Mouse (Mus musculus) heart, postnatal 10 days (tissue): ENCODE measurements around the gene Arhgdia. TPM values are rescaled to one million over a fixed set of nuclear protein-coding genes. Genes with fewer than 3 reads are reported as not detected.

ENCODE experiments used
- DNase-seq, 2 experiments: peaks; one replicate each; pipeline ENCODE4 v3.0.0; 2021
- intact Hi-C: fragments of 180-260 bp; cut with DNase I; formaldehyde crosslinking; loops from one replicate; pipeline ENCODE4 v1.15.1; 2025
- total RNA-seq, 2 experiments: library from RNA; stranded (reverse); gene quantifications; 2 replicates each; pipeline ENCODE4 v1.2.3; 2021

Arhgdia gene
- total RNA-seq, result 100 to 1,000 TPM; 236 to 257 TPM

- intact Hi-C loops, result loop anchor here (2.0 kb wide), 2 partner anchors 17 to 31 kb away; partner anchors contain the start of genes Alyref and Anapc11
- DNase-seq, result peak; percentile 93
These were observed at the start of gene Arhgdia for GRCm38 (mm10) chr11:120581490-120582267. Arhgdia (minus strand) TSS chr11:120581624.

DNA sequence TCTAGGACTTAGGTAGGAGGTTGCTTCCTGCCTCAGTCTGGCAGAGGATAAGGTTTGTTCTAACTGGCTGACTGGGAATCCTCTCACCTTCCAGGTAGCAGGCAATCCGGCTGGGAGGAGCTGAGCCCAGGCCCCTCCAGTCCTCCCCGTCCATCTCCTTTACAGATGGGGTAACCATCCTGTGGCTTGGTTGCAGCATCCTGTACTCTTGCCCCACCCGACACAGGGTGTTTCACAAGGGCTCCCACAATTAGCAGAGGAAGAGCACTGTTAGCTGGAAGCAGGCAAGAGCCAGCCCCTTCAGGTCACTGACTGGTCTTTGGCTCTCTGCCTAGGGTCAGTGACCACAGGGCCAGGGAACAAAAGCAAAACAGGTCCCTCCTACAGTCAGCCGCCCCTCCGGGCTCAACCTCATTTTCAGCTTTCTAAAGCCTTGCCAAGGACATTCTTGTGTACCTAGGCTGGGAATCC lies 49.0 kb upstream of the Arhgdia start:
- peak in 1 of 2 experiments; percentile 56 for DNase-seq

DNA sequence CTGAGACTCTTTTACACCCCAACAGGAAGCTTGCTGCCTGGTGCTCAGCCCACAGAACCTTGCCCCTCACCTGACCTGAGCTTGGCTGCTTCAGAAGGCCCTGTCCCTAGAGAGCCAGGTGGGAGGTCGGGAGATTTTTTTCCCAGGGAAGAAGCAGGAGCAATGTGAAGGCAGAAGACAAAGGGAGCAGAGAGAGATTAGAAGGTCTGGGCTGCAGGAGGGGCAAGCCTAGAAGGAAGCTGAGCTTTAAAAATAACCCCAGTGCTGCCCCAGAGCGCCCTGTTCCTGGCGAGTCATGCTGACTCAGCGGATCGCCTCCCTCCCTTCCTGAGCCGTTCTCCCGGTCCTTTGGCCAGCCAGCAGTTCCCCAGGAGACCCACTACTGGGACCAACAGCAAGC lies 48.5 kb upstream of the Arhgdia start:
- DNase-seq, result peak; percentile 68 to 73
- intact Hi-C loops, result no loop called here

More for the DNA sequence above, 49.0 kb upstream of the Arhgdia start:
- intact Hi-C loops, result no loop called here

- peak in 1 of 2 experiments; percentile 44 for DNase-seq
- intact Hi-C loops, result no loop called here
These were observed 47.9 kb upstream of the Arhgdia start for GRCm38 (mm10) chr11:120629341-120629730.

- intact Hi-C loops, result no loop called here
- DNase-seq, result no peak
These were observed 47.3 kb upstream of the Arhgdia start for GRCm38 (mm10) chr11:120628601-120629340.

DNA sequence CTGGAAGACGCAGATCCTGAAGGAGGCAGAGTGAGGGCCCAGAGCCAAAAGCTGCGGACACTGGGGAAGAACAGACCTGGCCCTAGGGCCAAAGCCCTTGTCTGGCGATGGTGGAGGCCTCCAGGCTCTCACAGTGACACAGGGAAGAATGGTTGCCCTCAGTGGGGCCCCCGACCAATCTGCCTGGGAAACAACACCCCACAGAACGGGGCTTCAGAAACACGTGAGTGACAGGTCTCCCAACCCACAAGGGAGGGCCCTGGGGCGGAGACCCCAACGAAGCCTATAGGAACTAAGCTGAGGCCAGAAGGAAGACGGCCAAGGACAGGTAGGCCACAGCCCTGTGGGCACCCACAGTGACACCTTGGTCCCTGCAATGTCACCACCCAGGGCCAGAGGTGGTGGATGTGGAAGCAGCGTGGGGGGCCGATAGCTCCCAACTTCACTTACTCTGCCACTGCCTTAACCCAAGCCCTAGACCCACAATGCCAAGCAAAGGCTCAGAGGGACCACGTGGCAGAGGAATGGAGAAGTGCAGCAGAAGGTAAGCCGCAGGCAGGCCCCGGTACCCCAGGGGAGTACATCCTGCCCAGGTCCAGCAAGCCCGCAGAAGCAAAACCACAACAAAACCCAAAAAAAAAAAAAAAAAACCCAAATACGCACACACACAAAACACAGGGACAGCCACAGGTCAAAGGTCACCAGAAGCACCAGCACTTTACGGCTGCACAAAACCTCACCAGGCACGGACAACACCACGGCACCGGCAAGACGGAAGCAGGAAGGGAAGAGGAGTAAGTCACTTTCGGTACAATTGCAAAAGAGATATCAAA lies 46.3 kb upstream of the Arhgdia start:
- DNase-seq, result no peak
- intact Hi-C loops, result no loop called here

DNA sequence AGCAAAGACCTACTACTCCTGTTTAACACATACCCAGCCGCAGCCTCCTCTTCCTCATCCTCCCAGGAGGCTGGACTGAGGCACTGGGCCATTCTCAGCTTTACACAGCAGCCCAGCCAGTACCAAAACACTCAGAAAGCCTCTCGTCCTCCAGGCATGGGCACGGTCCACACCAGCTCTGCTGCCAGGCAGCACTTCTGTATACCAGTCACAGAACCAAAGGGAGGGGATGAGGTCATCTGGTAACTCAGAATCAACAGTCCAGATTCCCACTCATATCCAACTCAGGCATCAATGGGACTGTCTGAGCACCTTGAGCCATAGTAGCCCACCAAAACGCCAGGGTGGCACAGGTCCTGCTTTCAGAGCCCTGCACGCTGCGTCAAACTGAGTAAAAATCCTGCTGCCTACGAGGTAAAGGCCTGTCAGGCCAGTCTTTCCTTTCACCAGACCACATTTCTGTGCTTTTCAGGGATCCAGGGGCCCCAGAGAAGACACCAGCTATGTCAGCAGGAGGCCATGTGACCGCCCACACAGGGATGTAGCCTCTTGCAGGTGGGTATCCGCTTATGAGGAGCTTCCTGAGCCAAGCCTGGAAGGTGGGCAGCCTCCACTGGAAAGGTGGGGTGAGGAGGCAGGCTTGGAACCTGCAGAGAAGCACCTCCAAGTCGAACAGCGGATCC lies 45.5 kb upstream of the Arhgdia start:
- intact Hi-C loops, result no loop called here
- DNase-seq, result no peak

- intact Hi-C loops, result no loop called here
- DNase-seq, result no peak
These were observed 43.8 kb upstream of the Arhgdia start, which contains the start of gene Sirt7 for GRCm38 (mm10) chr11:120625152-120625775. Sirt7 (minus strand) TSS chr11:120625240.

DNA sequence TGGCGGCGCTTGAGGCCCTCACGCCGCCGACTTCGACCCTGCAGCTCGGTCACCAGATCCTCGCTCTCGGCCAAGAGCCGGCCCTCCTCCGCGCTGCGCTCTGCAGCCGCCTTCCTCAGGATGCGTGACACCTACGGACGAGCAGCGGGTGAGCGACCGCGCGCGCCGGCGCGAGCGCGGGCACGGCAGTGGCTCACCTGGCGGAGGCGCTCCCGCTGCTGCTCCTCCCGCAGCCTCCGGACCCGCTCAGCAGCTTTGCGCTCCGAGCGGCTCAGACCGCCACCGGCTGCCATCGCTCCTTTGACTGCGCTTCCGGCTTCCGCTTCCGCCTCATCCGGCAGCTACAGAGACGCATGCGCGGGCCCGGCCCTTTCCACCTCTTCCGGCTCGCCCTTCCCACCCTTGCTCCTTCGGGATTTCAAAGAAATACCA lies 43.3 kb upstream of the Arhgdia start:
- DNase-seq, result peak; percentile 89 to 92
- intact Hi-C loops, result loop anchor here (1.0 kb wide), 1 partner anchor 88 kb away; no protein-coding TSS in a partner anchor

GRCm38 (mm10) chr11:120623961-120624679 lies 42.7 kb upstream of the Arhgdia start:
- DNase-seq, result peak; percentile 74 to 82
- intact Hi-C loops, result loop anchor here (1.0 kb wide), 1 partner anchor 88 kb away; no protein-coding TSS in a partner anchor

DNA sequence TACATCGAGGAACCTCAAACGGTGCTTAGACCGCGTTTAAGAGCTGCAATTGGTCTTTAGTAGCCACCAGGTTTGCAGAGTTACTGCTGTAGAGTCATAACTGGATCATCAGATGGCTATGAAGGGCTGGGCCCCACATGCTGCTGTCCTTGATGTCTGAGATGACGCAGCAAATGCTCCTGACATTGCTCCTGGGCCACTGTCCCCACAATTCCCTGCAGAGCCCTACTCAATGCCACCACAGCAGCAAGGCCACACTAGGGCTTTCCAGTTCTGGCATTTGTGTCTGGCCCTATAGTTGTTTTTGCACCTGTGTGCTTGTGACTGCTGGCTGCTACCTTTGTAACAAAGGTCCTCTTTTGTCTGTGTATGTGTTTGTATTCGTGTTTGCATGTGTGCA lies 41.4 kb upstream of the Arhgdia start:
- intact Hi-C loops, result no loop called here
- DNase-seq, result no peak

DNA sequence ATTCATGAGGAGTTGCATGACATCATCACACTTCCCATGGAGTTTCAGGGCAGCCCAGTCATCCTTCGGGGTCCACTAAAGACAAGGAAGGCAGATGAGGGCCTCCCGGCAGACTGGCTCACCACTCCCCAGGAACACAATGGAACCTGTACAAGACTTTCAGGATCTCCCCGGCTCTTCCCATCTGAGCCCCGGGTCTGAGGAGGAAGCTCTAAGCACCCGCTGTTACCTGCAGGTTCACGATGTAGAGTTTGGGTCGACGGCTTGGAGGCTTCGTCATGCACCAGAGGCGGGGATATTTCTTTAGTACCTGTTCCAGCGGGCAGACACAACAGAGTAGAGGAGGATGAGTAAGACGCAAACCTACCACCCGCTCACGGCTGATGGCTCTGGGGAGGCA lies 38.8 kb upstream of the Arhgdia start:
- intact Hi-C loops, result no loop called here
- no peak for DNase-seq

DNA sequence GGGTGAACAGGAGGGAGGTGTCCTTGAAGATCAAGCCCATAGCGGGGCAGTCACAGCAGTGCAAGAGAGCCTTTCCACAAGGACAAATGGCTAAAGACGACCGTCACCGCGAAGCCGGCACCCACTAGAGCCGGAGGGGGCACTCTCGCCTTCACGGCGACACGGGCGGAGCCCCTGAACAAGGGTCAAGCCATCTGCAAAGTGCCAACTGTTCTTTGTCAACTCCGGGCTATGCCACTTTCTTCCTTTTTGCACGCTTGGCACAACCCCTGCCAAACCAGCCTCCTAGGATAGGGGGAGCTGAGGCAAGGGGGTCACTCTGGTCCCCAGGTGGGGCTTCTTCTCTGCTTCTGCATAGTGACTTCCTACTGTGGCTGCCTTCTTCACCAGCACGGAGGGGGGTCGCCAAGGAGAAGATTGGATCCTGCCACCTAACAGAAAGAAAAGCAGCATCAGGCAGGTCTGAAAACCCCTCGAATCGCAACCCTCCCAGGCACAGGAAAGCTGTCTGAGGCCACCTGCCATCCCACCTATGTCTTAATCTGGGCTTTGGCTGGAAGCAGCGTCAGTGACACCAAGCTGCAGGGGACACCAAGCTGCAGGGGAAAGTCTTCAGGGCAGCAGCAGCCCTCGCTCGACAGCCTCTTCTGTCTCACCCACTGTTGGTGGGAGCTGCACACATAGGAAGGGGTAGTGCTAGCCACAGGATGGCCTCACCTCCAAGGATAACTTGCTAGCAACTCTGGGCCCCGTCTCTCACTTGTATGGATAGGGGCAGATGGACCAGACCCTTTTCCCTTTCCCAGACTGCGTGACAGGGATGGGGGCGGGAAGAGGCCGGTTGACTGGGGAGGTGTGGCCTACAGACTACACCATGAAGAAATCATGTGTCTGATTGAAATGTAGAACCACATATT lies 37.5 kb upstream of the Arhgdia start:
- DNase-seq, result no peak
- intact Hi-C loops, result no loop called here

GRCm38 (mm10) chr11:120617519-120618112 lies 36.2 kb upstream of the Arhgdia start, which contains the start of gene Pcyt2:
Pcyt2 (minus strand) TSS chr11:120617936.
- peak; percentile 91 to 92 for DNase-seq
- intact Hi-C loops, result no loop called here

DNA sequence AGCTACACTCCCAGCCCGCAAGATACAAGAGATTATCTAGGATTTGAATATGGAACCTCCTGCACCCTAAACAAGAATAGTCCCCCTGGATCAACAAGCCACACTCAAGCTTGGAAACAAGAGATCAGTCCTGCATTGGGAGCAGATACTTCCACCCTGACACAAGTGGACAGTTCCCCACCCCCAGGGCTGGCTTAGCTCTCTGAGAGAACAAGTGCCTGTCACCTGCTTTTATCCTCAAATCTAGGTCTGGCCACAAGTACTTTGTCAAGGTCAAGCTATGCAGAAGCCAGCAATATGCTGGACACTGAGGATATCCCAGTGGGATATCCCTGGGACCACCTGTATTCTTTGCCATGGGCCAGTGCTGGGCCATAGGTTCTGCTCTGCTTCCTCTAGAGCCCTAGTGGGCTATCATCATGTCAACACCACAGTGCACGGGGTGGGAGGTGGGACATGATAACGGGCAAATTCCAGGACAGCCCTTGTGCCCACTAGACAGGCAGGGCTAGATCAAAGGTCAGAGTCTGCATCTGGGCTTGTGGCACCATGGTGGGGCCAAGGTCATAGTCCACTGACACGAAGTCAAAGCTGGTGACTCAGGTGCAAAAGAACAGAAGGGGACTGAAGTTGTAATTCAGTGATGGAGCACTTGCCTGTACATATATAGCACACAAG lies 35.3 kb upstream of the Arhgdia start:
- intact Hi-C loops, result no loop called here
- no peak for DNase-seq

DNA sequence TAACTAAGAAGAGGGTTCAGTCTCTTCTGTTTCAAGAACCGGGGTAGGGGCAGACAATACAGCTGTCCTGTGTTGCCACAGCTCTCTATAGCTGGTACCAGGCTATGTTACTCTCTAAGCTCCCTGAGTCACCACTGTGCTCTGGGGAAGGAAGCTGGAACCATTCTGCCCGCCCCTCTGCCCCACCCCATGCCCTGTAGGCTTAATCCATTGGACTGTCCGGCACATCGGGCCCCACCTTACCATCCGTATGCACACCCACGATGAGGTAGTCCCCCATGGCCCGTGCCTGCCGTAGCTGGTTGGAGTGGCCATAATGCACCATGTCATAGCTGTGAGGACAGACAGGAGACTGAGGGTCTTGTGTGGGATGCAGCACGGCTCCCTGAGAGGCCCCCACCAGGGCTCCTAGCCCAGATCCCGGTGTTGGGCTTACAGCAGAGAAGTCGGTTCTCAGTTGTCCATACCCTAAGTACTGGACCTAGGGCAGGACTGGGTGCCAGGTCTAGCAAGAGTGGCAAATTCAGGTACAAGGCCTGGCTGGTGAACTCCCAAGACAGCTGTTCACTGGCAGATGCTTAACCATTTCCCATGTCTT lies 34.3 kb upstream of the Arhgdia start:
- intact Hi-C loops, result no loop called here
- DNase-seq, result no peak
